Mouse (Mus musculus): ENCODE data around the gene Gipc1. TPM values are rescaled to one million over a fixed set of nuclear protein-coding genes. Genes with fewer than 3 reads are reported as not detected.

The Gipc1 gene
- polyA plus RNA-seq, 1 experiment from 2014 or later: 107 TPM

- H3K36me3 ChIP-seq (ENCODE audit: control insufficient read depth, insufficient read depth, low read length): no peaks in the 10 kb centered on the region
- no peak overlapping the region for H3K4me2 ChIP-seq (ENCODE audit: low read depth, low read length)
- H3K9me3 ChIP-seq (ENCODE audit: control insufficient read depth, low read length): 0 out of 2 replicates have a peak, but pooled peaks cover 5% of the 10 kb centered on the region
- WGBS: 90% methylated on average over 7 of the region's 7 CpGs
- H3K4me1 ChIP-seq (ENCODE audit: control insufficient read depth, insufficient read depth, low read length): no peaks in the 10 kb centered on the region
- H3K4me3 ChIP-seq (ENCODE audit: low read depth, low read length): no peak overlapping the region
- H3K27me3 ChIP-seq (replicated peaks; ENCODE audit: control insufficient read depth, insufficient read depth, low read length): no peaks in the 10 kb centered on the region
- H3K9ac ChIP-seq (ENCODE audit: low read depth, low read length): no peak overlapping the region
- no peak for DNase-seq (ENCODE audit: low spot score)
- no peak overlapping the region for H3K27ac ChIP-seq (replicated peaks; ENCODE audit: low read depth, low read length)
- ATAC-seq (ENCODE audit: low read depth): no peak
These were observed 20.3 kb upstream of the Gipc1 start for GRCm38 (mm10) chr8:83632083-83632707.

DNA sequence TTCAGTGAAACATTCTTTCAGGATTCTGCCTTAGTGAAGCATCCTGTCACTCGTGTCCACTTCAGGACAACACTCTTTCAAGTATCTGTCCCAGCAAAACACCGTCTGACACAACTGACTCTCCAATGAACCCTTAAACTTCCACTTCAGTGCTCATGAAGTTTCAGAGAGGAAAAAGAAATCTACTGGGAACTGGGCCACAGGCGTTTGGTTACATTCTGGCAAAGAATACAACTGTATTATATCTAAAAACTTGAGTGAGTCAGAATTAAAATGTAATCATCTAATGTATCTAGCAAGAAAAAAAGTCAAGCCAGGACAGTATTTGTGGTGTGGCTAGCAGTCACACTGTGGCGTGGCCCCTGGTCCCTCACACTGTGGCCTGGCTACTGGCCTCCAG, 13.6 kb upstream of the Gipc1 start:
- Histone ChIP-seq H3K4me2 (ENCODE audit: low read depth, low read length) (no peak overlapping the region), H3K4me3 (ENCODE audit: low read depth, low read length) (no peak overlapping the region), H3K4me1 (ENCODE audit: control insufficient read depth, insufficient read depth, low read length) (no peaks in the 10 kb centered on the region), H3K27ac (replicated peaks; ENCODE audit: low read depth, low read length) (no peak overlapping the region), H3K9ac (ENCODE audit: low read depth, low read length) (no peak overlapping the region), H3K27me3 (replicated peaks; ENCODE audit: control insufficient read depth, insufficient read depth, low read length) (no peaks in the 10 kb centered on the region), H3K9me3 (ENCODE audit: control insufficient read depth, low read length) (0 out of 2 replicates have a peak, but pooled peaks cover 5% of the 10 kb centered on the region), H3K36me3 (ENCODE audit: control insufficient read depth, insufficient read depth, low read length) (no peaks in the 10 kb centered on the region)
- DNase-seq (ENCODE audit: low spot score): no peak
- no peak for ATAC-seq (ENCODE audit: low read depth)
- WGBS: 66% methylated on average over 4 of the region's 4 CpGs

DNA sequence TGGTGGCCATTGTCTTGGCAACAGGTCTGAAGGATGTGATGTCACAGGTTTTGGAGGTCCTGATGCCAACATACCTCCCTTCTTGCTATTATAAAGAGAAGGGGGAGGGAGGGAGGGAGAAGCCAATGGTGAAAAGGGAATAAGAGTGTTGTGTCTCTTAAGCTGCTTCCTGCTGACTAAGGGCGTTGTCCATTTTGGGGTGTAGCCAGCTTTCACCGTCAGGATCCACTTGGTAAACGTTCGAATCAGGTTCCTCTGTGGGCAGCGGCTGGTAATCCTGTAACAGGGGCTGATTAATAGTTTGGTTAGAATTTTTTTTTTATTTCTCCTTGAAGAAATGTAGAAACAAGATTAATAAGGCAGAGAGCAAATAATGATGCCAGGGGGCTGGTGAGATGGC, 12.8 kb upstream of the Gipc1 start:
- no peaks in the 10 kb centered on the region for H3K36me3 ChIP-seq (ENCODE audit: control insufficient read depth, insufficient read depth, low read length)
- ATAC-seq (ENCODE audit: low read depth) (no peak), DNase-seq (ENCODE audit: low spot score) (no peak)
- no peak overlapping the region for H3K4me3 ChIP-seq (ENCODE audit: low read depth, low read length)
- H3K27ac ChIP-seq (replicated peaks; ENCODE audit: low read depth, low read length): no peak overlapping the region
- H3K9me3 ChIP-seq (ENCODE audit: control insufficient read depth, low read length): 0 out of 2 replicates have a peak, but pooled peaks cover 5% of the 10 kb centered on the region
- 65% methylated on average over 5 of the region's 5 CpGs for WGBS
- no peaks in the 10 kb centered on the region for H3K4me1 ChIP-seq (ENCODE audit: control insufficient read depth, insufficient read depth, low read length)
- no peak overlapping the region for H3K9ac ChIP-seq (ENCODE audit: low read depth, low read length)
- no peaks in the 10 kb centered on the region for H3K27me3 ChIP-seq (replicated peaks; ENCODE audit: control insufficient read depth, insufficient read depth, low read length)
- H3K4me2 ChIP-seq (ENCODE audit: low read depth, low read length): no peak overlapping the region

- Histone ChIP-seq H3K4me1 (ENCODE audit: control insufficient read depth, insufficient read depth, low read length) (peaks cover 5% of the 10 kb centered on the region; the same call in 1 of the 2 replicates), H3K36me3 (ENCODE audit: control insufficient read depth, insufficient read depth, low read length) (no peaks in the 10 kb centered on the region), H3K9ac (ENCODE audit: low read depth, low read length) (no peak overlapping the region), H3K27ac (replicated peaks; ENCODE audit: low read depth, low read length) (no peak overlapping the region), H3K27me3 (replicated peaks; ENCODE audit: control insufficient read depth, insufficient read depth, low read length) (no peaks in the 10 kb centered on the region), H3K4me2 (ENCODE audit: low read depth, low read length) (no peak overlapping the region), H3K4me3 (ENCODE audit: low read depth, low read length) (no peak overlapping the region), H3K9me3 (ENCODE audit: control insufficient read depth, low read length) (no peaks in the 10 kb centered on the region; the same call in 1 of the 2 replicates)
- ATAC-seq (ENCODE audit: low read depth) (no peak), DNase-seq (ENCODE audit: low spot score) (no peak)
- WGBS: 94% methylated on average over 11 of the region's 11 CpGs
These were observed 5.0 kb upstream of the Gipc1 start for GRCm38 (mm10) chr8:83647511-83647910.

DNA sequence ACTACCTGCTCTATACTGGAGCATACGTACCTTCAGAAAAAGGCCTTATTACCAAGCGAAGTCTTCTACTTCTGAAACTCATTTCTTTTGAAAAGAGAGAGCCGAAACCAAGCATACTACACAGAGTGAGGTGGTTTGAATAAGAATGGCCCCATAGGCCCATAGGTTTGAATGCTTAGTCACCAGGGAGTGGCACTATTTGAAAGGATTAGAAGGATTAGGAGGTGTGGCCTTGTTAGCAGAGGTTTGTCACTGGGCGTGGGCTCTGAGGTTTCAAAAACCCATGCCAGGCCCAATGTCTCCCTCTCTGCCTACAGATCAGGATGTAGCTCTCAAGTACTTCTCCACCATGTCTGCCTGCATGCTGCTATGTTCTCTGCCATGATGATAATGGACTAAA, 4.4 kb upstream of the Gipc1 start:
- Histone ChIP-seq H3K27ac (replicated peaks; ENCODE audit: low read depth, low read length) (no peak overlapping the region), H3K9ac (ENCODE audit: low read depth, low read length) (no peak overlapping the region), H3K4me2 (ENCODE audit: low read depth, low read length) (no peak overlapping the region), H3K27me3 (replicated peaks; ENCODE audit: control insufficient read depth, insufficient read depth, low read length) (no peaks in the 10 kb centered on the region), H3K4me3 (ENCODE audit: low read depth, low read length) (no peak overlapping the region), H3K4me1 (ENCODE audit: control insufficient read depth, insufficient read depth, low read length) (peaks cover 5% of the 10 kb centered on the region; the same call in 1 of the 2 replicates), H3K36me3 (ENCODE audit: control insufficient read depth, insufficient read depth, low read length) (no peaks in the 10 kb centered on the region), H3K9me3 (ENCODE audit: control insufficient read depth, low read length) (no peaks in the 10 kb centered on the region; the same call in 1 of the 2 replicates)
- DNase-seq (ENCODE audit: low spot score) (no peak), ATAC-seq (ENCODE audit: low read depth) (no peak)
- WGBS: 91% methylated on average over 4 of the region's 4 CpGs

GRCm38 (mm10) chr8:83649699-83650098, 2.8 kb upstream of the Gipc1 start:
- no peak for ATAC-seq (ENCODE audit: low read depth)
- Histone ChIP-seq H3K9me3 (ENCODE audit: control insufficient read depth, low read length) (no peaks in the 10 kb centered on the region; the same call in 1 of the 2 replicates), H3K4me3 (ENCODE audit: low read depth, low read length) (no peak overlapping the region), H3K4me1 (ENCODE audit: control insufficient read depth, insufficient read depth, low read length) (peaks cover 15% of the 10 kb centered on the region), H3K4me2 (ENCODE audit: low read depth, low read length) (no peak overlapping the region), H3K27ac (replicated peaks; ENCODE audit: low read depth, low read length) (no peak overlapping the region), H3K9ac (ENCODE audit: low read depth, low read length) (no peak overlapping the region), H3K36me3 (ENCODE audit: control insufficient read depth, insufficient read depth, low read length) (no peaks in the 10 kb centered on the region), H3K27me3 (replicated peaks; ENCODE audit: control insufficient read depth, insufficient read depth, low read length) (no peaks in the 10 kb centered on the region)
- no peak for DNase-seq (ENCODE audit: low spot score)
- 92% methylated on average over 6 of the region's 6 CpGs for WGBS

DNA sequence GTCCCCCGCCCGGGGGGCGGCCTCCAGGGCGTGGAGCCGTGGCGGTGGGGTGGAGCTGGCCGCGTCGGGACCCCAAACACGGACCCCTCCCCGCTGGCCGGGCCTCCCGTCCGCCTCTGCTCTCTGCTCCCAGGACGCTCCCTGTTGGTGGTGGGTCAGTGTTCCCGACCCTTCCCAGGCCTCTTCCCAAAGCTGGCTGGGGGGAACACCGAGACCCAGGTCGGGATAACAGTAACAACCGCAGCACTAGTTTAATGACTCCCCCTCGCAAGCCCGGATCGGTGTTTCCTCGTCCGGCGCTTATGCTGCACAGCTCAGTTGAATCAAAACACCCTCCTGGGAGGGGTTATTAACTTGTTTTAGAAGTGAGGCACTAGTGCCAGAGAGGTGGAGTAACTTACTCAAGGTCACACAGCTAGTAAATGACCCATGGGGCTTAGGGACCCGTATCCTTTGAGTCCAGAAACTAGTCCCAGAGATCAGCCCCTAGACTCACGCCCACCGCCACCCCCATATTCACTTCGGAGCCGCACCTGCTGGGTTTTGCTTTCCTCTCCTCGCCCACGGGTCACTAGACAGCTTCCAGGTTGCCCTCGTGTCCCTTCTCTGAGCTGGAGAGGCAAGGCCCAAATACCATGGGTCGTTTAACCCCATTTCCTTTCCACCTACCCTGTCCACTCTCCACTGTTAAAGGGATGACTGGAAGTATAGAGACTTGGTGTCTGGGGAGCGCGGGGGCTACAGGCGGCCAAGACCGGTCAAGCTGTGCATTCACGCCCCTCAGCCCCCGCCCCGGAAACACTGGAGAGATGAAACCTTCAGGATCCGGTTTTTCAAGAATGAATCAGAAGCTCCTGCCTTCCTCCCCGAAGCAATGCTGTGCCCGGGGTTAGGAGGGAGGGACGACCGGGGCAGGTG, 526 bp downstream of the Gipc1 start:
- DNase-seq (ENCODE audit: low spot score): peak; percentile 50
- Histone ChIP-seq H3K4me1 (ENCODE audit: control insufficient read depth, insufficient read depth, low read length) (peaks cover 11% of the 10 kb centered on the region; the same call in 1 of the 2 replicates), H3K9ac (ENCODE audit: low read depth, low read length) (peak overlapping the region; percentile 86), H3K9me3 (ENCODE audit: control insufficient read depth, low read length) (no peaks in the 10 kb centered on the region; the same call in 1 of the 2 replicates), H3K27me3 (replicated peaks; ENCODE audit: control insufficient read depth, insufficient read depth, low read length) (no peaks in the 10 kb centered on the region), H3K4me2 (ENCODE audit: low read depth, low read length) (peak overlapping the region; percentile 71), H3K27ac (replicated peaks; ENCODE audit: low read depth, low read length) (peak overlapping the region; percentile 68), H3K36me3 (ENCODE audit: control insufficient read depth, insufficient read depth, low read length) (peaks cover 12% of the 10 kb centered on the region; the same call in 1 of the 2 replicates), H3K4me3 (ENCODE audit: low read depth, low read length) (peak overlapping the region; percentile 83)
- ATAC-seq (ENCODE audit: low read depth): peak; percentile 4; the same call in 1 of the 2 replicates
- WGBS: 2% methylated on average over 28 of the region's 46 CpGs

GRCm38 (mm10) chr8:83653662-83654017, 1.2 kb downstream of the Gipc1 start:
- Histone ChIP-seq H3K36me3 (ENCODE audit: control insufficient read depth, insufficient read depth, low read length) (peaks cover 15% of the 10 kb centered on the region; the same call in 1 of the 2 replicates), H3K9ac (ENCODE audit: low read depth, low read length) (peak overlapping the region; percentile 86), H3K4me2 (ENCODE audit: low read depth, low read length) (peak overlapping the region; percentile 71), H3K27ac (replicated peaks; ENCODE audit: low read depth, low read length) (peak overlapping the region; percentile 68; the same call in 1 of the 2 replicates), H3K4me3 (ENCODE audit: low read depth, low read length) (peak overlapping the region; percentile 83), H3K9me3 (ENCODE audit: control insufficient read depth, low read length) (no peaks in the 10 kb centered on the region; the same call in 1 of the 2 replicates), H3K27me3 (replicated peaks; ENCODE audit: control insufficient read depth, insufficient read depth, low read length) (no peaks in the 10 kb centered on the region), H3K4me1 (ENCODE audit: control insufficient read depth, insufficient read depth, low read length) (peaks cover 11% of the 10 kb centered on the region; the same call in 1 of the 2 replicates)
- DNase-seq (ENCODE audit: low spot score): no peak
- no peak for ATAC-seq (ENCODE audit: low read depth)
- WGBS: 31% methylated on average over 10 of the region's 10 CpGs

Data from embryonic facial prominence, embryonic 14.5 days (tissue).